Mouse (Mus musculus): ENCODE data around the gene Cacna1e.

DNA sequence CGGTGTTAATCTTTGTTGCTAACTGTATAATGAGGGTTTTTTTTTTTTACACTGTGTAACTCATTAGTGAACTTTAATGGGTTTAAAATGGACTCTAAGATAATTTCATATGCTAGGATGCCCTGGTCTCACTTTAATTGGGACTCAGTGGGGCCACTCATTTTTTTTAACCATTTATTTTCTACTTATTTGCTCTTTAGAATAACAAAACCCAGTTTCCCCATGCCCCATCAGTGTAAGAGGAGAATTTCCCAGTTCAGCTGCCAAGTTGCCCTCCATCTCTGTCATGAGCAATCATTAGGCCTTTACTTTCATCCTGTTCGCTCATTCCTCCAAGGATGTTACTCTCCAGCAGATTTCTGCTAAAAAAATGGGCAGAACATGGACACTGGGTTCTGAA lies 425.7 kb downstream of the Cacna1e start:
- TF ChIP-seq POLR2A (IDR thresholded peaks at IDR 0.05; ENCODE audit: low read depth, low read length) (no peak), CTCF (conservative IDR thresholded peaks at IDR 0.05; ENCODE audit: insufficient read depth, insufficient read length, low read depth, low read length) (no peak)
